Mouse (Mus musculus) liver, adult (tissue): ENCODE results near the gene Slc25a21.

Experiments
- GATA4 ChIP-seq: IDR thresholded peaks from 2 replicates; pipeline ENCODE4 v1.6.1; 2014; ENCODE audit warnings: mild to moderate bottlenecking, low read length; ENCODE audit not compliant: insufficient replicate concordance

Slc25a21 gene

DNA sequence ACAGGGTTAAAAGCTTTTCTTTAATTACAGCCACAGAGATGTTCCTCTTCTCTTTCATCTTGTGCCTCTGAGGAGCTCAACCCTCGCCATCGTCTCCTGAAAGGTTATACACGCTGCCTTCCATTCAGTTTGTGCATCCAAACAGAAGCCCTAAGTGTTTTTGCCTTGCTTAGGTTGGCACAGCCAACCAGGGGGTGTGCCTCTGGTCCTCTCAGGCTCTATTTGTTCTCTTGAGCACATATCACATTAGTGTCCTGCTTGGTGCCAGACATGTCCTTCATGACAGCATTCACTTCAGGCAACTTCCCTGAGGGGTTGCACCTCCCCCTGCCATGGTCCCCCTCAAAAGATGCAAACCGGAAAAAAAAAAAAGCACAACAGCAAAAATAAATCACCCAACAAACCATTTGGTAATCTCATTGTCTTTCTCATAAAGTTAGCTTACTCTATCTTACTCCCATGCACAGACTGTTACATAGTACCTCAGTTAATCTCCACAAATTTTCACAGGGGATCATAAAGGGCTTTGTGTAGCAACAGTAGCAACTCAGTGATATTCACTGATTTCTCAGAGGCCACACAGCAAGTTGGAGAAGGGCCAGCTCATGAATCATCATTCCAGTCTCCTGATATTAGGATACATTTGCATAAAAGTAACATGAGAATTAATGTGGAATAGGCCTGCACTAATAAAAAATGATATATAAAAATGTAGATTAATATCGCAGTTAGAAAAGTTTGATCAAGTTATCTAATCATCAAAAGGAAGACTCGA lies 398.4 kb downstream of the Slc25a21 start:
- no peak for TF ChIP-seq GATA4

DNA sequence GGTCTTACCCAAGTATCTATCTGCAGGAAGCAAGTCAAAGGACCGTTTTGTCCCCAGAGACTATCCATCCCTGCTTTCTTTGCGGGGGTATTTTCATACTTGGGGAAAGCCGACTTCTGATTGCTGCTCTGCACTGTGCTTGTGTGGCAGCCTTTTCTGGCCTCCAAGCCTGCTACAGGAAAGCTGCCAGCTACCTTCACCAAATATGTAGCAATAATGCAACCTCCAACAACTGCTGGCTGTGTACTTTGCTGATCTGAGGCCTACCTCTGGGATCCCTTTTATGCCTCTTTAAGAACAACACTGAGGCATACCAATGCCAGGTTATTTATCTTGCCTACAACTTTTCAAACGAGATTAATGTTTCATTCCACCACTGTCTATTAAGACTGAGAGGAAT lies 408.0 kb downstream of the Slc25a21 start:
- no peak for TF ChIP-seq GATA4

DNA sequence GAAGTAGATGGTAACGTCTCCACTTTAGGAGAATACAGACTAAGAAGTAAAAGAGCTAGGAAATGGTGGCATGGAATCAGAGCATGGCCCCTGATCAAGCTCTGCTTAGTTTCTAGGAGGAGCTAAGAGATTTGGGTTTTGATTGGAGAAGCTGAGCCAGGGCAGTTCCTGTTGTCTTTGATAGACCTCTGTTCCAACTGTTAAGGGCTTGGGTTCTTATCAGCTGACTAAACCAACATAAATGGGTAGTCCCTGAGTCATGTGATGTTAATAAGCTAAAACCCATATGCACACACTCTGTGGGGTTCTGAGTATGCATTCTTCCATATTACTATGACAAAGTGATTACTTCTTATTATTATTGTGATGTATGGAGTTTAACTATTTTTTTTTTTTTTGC lies 412.0 kb downstream of the Slc25a21 start:
- no peak for TF ChIP-seq GATA4

DNA sequence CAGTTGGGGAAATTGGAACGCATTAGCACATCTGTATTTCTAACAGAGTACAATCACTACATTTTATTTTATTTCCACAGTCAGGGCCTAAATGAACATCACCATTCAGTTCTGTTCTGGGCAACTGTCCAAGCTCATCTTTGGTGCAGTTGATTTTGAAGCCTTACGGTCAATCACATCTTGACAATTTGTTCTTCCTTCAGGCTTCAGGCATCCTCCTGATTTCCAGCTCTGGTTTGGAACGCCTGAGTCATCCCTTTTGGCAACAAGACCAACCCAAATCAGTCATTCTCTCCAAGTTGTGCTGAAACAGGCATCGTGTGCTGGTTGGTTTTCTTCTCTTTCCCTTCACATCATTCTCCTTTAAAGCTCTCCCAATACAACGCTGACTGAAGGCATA lies 416.1 kb downstream of the Slc25a21 start:
- no peak for TF ChIP-seq GATA4

DNA sequence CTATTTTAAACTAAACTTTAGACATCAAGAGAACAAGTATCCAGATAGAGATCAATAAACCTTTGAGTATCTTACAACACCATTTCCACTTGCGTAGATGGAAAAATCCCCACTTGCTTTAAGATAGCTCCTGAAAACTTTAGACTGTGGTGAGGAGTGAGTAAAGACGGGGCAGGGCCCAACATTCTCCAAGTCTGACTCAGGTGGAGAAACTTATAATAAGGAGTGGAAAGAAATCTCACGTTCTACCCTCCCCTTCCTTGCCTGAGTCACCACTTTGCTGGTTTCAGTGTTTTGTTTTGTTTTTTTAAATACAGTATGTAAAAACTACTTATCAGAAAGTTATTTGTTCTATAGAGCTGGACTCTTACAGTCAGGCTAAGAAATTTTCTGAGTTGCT lies 417.7 kb downstream of the Slc25a21 start:
- no peak for TF ChIP-seq GATA4

DNA sequence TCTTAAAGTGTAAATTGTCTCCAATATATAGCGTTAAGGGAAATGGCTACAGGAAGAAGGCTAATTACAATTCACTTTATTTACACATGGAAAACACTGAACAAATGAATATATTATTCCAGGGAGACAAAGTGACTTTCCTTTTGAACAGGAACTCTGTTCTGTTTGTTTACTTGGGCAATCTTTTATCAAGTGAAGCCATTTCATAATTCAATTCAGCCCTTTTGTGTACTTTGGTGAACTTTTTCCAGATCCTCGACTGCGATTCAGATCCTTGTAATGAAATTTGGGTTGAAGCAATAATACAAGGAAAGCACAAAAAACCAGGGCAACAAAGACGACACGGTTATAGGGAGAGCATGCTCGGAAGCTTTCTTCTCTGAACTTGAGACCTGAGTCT lies 423.3 kb downstream of the Slc25a21 start:
- peak; percentile 39; the same call in 1 of the 2 replicates for TF ChIP-seq GATA4

DNA sequence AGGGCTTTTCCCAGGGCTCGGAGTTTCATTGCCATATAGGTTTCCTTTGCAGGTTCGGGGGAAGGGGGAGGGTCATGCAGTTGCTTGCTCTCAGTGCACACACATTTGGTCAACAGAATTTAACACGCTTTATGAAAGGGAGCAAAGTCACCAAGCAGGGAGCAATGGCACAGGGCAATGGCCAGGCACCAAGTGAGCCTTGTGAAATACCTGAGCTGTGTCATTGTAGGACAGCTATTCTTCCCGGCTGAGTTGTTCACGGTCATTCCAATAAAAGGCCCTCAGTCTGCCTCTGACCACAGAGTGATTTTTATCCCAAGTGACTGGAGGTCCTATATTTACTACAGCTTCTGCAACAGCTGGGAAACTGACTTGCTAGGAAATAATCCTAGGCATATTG lies 427.9 kb downstream of the Slc25a21 start:
- TF ChIP-seq GATA4 = no peak

DNA sequence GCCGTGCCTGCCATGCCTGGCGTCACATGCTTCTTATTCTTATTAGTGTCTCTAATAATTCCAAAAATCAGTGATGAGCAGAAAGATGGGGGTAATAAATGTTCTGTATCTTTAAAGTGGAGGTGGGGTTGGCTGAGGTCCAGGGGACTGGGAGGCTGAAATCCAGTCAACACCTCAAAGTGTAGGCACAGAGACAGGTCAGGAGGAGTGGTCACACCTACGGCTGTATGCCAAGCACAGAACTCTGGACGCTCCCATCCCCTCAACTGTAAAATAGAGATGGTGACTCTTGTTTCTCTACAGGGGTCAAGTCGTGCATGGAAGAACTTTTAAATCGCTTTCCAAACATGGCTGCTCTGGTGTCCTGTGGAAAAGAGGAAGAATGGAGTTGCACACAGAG lies 429.8 kb downstream of the Slc25a21 start:
- no peak for TF ChIP-seq GATA4

DNA sequence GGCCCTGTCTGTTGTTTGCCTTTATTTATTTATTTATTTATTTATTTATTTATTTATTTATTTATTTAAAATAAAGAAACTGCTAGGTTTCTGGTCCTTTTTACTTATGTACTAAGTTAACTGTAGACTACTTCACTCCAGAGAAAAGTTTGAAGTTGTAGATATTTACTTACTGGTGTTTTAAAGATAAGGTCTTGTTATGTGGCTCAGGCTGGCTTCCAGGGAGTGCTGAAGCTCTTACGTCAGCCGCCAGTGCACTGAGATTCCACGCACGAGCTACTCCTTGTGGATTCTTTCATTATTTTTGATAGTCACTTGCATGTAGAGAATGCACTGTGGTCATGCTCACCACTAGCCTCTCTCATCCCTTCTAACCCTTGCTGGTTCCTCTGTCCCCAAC lies 460.2 kb downstream of the Slc25a21 start:
- no peak for TF ChIP-seq GATA4

DNA sequence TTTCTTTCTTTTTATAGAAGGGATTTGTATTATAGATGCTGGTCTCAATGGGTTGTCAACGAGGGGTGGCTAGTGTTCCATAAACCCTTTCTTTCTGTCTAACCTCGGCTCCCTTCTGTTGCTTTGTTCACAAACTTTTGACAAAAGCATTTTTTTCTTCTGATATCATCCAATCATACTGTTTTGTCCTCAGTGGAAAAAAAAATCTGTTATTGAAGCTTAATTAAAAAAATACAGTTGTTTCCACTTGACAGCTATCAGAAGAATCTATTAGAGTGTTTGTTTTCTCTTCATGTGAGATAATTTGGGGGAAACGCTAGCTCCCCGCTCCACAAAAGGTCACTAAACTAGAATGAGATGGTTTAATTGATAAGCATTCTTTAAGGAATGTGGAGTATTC lies 469.6 kb downstream of the Slc25a21 start:
- no peak for TF ChIP-seq GATA4

DNA sequence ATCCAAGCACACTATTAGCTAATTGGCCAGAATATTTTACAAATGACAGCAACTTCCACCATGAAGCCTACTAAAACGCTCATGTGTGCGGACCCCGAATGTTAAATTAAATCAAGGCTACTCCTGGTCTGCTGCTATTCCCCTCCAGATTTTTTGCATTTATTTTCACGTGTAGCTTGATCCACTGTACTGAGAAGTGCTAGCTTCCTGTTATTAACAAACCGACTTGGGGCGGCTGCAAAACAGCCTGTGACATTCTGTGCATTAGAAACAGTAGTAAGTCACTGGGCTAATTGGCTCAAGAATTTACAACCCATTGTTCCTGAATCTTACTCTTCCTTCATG lies 478.6 kb downstream of the Slc25a21 start:
- TF ChIP-seq GATA4 = no peak

DNA sequence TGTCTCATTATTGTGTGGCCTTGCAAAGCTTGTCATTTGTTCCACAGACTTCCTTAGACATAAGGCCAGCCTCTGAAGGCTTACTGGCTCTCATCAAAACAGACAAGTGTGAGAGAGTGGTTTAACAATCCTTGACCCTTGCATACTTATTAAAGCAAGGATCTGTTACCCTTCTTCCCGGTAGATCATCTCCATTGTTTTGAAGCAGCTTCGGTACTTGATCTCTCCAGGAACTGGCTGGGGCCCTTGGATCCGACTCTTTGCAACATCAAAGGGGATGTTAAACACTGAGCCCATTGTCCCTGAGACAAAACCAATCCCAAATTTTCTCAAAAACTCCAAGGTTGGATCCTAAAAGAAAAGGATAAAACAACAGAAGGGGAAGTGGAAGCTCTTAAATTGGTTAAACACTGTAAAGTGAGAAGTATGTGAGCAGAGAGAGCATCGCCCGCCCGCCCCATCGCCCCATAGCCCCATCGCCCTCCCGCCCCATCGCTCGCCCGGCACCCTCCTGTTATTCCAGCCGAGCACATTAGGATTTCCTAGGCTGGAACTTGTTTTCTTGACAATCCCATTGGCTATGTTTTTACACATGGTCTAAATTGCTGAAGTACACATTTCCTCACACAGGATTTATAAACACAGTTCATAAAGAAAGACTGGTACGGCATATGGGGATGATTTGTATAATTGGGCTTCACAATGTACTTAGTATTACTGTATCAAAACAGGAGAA lies 479.1 kb downstream of the Slc25a21 start:
- no peak for TF ChIP-seq GATA4

DNA sequence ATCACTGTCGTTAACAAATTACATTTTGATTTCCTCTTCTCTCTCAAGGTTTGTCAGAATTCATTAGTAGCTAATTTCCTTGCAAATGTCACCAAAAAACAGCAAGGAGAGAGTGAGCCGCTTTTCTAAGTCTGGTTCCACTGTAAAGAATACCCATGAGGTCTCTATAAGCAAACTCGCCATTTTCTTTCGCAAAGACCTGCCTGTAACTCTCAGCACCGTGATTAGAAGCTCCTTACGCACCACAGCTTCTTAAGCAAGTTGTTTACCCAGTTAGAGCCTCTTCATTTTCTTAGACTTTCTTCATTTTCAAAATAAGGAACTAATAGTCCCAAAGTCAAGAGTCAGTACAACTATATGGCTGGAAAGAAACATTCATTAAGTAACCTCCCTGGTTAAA lies 496.3 kb downstream of the Slc25a21 start:
- no peak for TF ChIP-seq GATA4

DNA sequence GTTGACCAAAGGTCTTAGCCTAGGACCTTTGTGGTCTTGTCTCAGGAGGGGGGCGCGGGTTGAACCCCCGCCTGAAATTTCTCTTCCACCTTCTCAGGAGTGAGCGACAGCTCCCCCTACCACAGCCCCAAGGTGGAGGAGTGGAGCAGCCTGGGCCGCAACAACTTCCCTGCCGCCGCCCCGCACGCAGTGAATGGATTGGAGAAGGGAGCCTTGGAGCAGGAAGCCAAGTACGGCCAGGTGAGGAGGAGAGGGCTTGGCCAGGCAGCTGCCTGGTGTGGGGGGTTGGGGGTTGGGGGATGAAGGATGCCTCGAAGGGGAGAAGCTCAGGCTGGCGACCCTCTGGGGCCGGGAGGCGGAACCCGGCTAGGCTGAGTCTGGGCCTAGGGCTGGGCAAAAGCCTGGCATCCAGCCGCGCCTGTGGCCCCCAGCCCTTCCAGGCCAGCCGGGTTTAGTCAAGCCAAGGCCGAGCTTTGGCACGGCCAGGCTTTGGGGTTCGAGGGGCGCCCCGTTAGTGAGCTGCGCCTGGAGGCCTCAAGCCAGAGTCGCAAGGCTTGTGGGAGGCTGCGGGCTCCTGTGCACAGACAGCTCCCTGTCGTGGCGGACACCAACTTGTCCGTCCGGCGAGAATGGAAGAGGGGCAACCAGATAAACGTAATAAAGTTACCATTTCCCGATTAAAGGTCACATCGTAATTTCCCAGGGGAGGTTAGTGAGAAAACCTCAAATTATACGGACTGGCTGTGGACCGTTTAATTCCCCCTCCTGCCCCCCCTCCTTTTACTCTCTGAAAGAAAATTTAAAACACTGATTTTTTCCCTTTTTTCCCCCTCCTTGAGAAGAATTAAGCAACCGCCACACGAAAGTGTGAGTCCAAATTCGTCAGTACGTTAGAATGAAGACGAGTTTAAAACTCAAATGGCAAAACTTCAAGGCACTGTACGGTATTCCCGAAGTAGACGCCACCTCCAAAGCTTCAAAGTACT lies 497.1 kb downstream of the Slc25a21 start:
- TF ChIP-seq GATA4 = no peak

DNA sequence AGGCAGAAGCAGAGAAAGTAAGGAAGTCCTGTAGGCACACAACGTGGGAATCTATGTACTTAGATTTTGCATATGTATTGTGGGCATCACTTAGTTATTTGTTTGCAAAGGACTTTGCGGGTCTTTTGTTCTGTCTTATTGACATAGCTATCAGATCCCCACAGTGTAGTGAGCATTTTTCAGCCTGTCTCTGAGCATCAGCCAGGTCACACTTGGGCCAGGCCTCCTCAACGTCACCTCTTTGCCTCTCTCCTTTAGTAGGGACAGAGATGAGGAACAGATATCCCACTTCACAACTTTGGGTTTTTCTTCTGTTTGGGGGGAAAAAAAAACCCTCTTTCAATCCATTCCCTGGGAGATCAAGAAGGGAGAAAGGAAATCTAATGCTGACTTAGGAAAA lies 497.9 kb downstream of the Slc25a21 start:
- TF ChIP-seq GATA4 = no peak
